Mouse (Mus musculus) heart, adult 9 months (tissue): ENCODE measurements at regions not wholly inside any gene's neighbourhood (a gene's known extent, or its start where the extent isn't known, plus 50 kb on each side); places are given as distances from the start of the nearest gene placed in this dataset.

Experiments used
- DNase-seq, 2 experiments: peaks; one replicate each; pipeline ENCODE4 v3.0.0; 2022; ENCODE audit warnings: low spot score in 2 of 2

GRCm38 (mm10) chr5:102287131-102287530 lies 194.1 kb upstream of the Arhgap24 start:
- no peak for DNase-seq

DNA sequence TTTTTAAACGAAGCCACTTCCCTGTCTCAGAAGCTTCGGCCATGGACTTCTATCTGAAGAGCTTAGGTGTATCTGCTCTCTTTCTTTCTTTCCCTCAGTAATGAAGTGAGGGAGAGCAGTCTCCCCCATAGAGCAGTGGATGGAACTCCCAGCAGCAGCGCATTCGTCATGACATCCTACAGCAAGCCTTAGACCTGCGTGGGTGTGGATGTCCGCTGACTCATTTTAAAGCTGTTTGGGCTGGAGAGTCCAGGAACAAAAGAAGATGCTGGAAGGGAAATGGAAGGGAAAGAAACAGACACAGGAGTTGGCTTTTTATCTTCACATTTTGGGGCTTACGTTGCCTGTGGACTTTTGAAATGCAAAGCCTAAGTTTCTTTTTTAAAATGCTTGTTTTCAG lies 190.3 kb upstream of the Arhgap24 start:
- no peak for DNase-seq

- DNase-seq, result no peak
Observed at GRCm38 (mm10) chr5:102295564-102295963, 185.6 kb upstream of the Arhgap24 start.

DNA sequence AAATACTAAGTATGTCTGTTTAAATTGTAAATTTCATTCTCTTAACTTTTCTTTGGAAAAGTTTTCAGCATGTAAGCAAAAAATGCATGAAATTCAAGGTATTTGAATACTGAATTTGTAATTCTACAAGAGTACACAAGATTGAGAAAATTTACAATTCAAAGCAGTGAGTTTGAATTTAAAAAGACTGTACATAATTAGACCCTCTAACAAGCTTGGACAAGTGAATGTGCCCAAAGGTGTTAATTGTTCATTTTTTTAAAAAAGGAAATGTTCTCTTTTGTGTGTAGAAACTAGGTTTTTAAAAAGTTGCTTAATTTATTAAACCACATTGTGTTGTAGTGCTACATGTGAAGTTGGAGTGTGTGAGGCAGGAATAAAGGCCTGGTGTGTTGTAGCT lies 174.9 kb upstream of the Arhgap24 start:
- DNase-seq, result no peak

GRCm38 (mm10) chr5:102306718-102307117 lies 174.5 kb upstream of the Arhgap24 start:
- no peak for DNase-seq

GRCm38 (mm10) chr5:102311570-102311969 lies 169.6 kb upstream of the Arhgap24 start:
- no peak for DNase-seq

GRCm38 (mm10) chr5:102328197-102328784 lies 152.9 kb upstream of the Arhgap24 start:
- no peak for DNase-seq

- no peak for DNase-seq
Observed at GRCm38 (mm10) chr5:102333894-102334293, 147.3 kb upstream of the Arhgap24 start.

DNA sequence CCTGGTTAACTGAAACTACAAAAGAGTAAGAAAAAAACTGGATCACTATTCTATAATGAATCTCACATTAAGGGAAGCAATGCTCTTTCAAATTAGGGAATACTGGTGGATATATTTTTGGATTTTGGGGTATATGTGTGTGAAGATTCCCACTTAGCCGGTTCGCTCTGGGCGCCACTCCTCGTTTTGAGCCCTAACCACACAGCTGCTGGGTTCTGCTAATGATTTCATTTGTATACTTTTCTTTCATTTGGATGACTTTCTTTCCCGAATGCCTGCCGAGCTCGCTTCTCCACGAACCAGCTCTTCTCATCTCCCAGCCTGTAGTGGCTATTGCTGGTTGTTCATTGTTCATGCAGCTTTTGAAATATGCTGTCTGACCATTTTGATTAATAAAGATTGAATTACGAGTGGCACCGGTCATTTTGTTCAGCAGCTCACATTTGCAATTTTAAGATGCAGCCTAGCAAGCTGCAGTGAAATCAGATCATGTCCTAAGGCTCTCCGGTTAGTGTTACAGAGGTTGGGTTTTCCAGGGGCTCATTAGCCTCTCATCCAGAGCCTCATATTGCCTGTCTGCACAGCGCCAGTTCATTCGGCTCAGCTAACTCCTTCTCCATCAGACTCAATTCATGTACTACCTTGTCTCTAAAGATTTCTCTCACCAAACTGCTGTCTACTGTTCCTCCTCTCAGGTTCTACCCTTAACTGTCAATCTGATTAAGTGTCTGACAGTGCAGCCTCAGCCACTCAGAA lies 146.6 kb upstream of the Arhgap24 start:
- DNase-seq, result no peak

DNA sequence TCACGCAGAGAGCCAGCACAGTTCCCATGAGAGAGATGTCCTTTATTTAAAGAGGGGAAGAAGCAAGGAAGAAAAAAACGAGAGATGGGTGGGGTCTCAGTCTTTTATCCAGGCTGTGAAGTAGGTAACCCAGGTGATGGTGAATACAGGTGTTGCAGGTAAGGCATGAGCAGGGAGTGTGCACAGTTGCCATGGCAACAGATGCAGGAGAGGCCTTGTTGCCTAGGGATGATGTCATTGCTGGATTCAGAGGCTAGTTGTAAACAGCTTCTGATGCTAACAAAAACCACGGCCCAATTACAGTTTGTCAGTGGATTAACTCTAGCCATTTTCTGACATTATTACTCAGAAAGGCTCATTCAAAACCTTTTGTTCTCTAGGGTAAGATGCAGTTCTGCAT lies 114.7 kb upstream of the Arhgap24 start:
- no peak for DNase-seq

DNA sequence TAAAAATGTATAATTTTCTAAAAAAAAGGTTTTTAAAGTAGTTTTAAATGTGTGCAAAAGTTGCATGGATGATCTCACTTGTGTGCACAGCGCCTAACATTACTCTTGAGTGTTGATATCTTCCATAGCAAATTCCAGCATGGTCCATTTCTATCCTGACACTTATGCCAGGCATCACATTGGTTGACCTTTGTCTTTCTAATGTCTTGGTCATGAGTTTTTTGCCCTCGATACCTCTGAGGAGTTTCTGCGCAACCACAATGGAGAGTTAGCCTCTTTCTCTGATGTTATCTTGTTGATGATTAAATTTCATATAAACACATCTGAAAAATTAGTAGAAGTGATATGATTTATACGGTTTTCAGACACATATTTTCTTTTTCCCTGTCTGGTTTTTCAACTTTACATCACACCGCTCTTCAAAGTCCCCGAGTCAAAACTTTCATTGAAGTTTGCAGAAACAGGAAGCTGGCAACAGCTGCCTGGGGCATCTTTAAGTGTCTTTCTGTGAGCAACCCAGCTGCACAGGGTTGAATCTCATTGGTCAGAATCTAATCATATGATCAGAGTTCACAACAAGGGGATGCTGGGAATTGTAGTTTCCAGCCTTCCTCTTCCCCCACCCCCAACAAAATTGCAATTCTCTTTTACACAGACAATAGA lies 107.8 kb upstream of the Arhgap24 start:
- no peak for DNase-seq

DNA sequence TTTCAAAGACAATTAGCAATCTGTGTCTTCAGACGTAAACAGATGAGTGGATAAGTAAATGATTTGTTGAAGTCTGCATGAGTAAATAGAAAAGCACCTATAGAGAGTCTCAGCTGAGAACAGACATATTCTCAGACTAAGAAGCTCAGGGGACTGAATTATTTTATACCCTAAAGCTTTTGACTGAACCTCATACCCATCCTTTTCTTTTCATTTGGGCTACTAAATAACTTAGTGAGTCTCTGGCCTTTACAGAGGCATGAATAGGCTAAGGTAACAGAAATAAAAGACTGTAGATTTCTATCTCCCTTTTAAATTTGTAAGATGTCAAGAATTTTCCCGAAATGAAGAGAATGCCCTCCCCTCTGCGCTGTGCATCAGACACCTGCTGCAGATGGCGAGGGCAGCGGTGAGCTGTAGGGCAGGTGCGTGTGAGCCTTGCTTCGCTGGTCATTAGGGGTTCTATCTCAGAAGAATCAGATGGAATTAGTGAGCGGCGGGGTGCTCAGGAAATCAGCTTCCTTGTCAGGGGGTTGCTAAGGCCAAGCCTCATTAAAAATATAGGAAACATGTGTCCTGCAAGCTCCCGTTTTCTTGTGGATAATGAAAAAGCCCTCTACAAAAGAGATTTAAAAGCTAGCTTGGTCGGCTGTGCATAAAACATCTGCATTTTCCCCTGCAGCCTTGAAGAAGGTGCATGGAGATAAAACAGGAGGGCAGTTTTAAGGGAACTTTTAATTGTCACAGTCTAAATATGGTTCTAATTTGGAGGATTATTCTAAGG lies 107.0 kb upstream of the Arhgap24 start:
- DNase-seq, result no peak

- no peak for DNase-seq
Observed at GRCm38 (mm10) chr5:102375339-102375738, 105.9 kb upstream of the Arhgap24 start.

DNA sequence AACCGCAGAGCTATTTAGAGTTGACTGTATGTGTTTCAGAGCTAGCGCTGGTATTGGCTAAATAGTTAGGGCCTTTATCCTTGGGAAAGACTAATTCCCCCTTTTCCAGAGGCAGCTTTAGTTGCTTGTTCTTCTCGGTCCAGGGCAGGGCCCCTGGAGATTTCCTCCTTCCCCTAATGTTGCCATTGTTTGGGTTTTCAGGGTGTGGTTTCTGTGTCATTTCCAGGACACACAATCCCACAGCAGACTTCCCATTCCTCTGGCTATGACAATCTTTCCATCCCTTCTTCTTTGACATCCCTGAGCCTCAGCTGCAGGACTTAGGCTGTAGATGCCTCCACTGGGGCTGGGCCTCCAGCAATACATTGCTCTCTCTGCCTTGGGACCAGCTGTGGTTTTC lies 87.2 kb upstream of the Arhgap24 start:
- DNase-seq, result peak; percentile 9 to 26

- peak; percentile 45 to 54 for DNase-seq
Observed at GRCm38 (mm10) chr5:102395608-102396146, 85.5 kb upstream of the Arhgap24 start.

DNA sequence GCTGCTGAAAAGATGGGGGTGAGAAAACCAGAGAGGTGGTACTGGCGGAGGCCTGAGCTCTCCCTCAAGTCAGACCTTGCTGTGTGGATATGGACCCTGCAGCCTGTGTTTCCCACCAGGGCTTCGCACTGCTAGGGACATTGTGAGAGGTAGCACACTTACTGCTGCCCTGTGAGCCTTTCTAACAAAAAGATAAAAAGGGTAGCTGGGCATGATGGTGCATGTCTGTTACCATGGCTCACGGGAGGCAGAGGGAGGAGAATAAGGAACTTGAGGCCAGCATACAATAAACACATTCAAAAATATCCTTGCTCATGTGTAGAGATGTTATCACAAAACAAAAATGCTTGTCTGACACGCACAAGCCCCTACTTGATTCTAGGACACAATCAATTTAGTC lies 82.2 kb upstream of the Arhgap24 start:
- DNase-seq, result no peak

GRCm38 (mm10) chr5:102417642-102418041 lies 63.5 kb upstream of the Arhgap24 start:
- no peak for DNase-seq

DNA sequence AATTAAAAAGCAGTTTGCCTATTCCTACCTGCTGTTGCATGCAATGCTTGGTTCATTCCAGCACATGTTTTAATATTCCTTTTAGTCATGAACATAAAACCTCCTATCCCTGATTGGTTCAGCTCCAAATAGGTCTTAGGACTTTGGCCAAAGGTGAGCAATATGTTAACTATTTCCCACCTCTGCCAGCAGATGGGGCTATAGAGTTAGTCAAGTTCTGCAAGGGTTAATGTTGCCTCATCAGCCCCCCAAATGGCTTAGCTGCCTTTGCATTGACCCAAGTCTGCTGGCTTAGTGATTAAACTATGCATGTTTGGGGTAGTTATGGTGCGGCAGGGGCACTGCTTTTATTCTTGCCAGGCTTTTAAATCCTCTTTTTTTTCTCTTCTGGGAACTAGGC lies 62.1 kb upstream of the Arhgap24 start:
- DNase-seq, result peak in 1 of 2 experiments; percentile 9

DNA sequence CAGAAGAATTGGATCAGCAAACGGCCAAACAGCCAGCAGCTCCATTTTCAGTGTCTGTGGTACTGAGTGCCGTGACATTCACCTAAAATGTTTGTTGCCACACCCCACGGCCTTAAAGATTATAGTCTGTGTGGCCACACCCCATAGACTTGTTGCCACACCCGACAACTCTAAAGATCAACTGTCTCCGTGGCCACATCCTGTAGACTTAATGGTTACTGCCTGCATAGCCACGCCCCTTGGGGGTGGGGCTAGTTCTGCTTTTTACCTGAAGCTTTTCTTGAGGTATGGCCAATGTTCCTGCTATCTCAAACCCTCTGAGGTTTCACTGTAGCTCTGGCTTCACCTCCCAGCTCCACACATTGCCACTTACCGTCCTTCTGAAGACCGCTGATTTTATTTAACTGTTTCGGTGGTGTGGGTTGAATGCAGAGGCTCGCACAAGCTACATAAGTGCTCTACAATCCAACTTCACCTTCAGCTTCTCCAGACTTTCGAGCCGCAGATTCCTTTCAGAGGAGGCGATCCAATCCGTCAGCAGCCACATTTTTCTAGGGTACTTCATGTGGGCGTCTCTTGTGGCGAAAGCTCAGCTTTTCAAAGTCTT lies 56.5 kb upstream of the Arhgap24 start:
- DNase-seq, result no peak

GRCm38 (mm10) chr5:102428310-102428709 lies 52.9 kb upstream of the Arhgap24 start:
- DNase-seq, result no peak
